Mouse (Mus musculus): Measurements from ENCODE around the gene Cdh1.

GRCm38 (mm10) chr8:106610958-106611640 is 7.9 kb downstream of the Cdh1 start:
- no peak for TF ChIP-seq CTCF (IDR thresholded peaks at IDR 0.05; ENCODE audit: low read depth)
- 0 out of 2 replicates have a peak, but pooled peaks have one; percentile 7 for TF ChIP-seq EP300 (IDR thresholded peaks at IDR 0.05; ENCODE audit: low read depth)
